Comparison of ENCODE assay signal across 8 mouse cellular contexts in genomic region chr11:106918901-106919300, GRCm38 (mm10). TPM values are rescaled to one million over a fixed set of nuclear protein-coding genes. Genes with fewer than 3 reads are reported as not detected.
A peak's percentile ranks its signal among the peaks of the same experiment; 100 is the strongest.
DNase-seq lines count a peak whose midpoint lies in the region; ATAC-seq and TF ChIP-seq lines count a peak whose summit lies in the region.

No protein-coding gene starts in this region.

- H3ac ChIP-seq in C2C12 (ENCODE audit: control insufficient read depth, insufficient read length, low read depth), result no peak overlapping the region

- no peak for ATAC-seq in forebrain, embryonic 15.5 days (replicated peaks)
- no peak for ATAC-seq in liver, embryonic 14.5 days (ENCODE audit: insufficient read depth)

- no peaks in the 10 kb centered on the region for H3K9me3 ChIP-seq in heart, embryonic 10.5 days
- no peaks in the 10 kb centered on the region for H3K9me3 ChIP-seq in forebrain, embryonic 15.5 days
- no peaks in the 10 kb centered on the region for H3K9me3 ChIP-seq in liver, embryonic 14.5 days (ENCODE audit: control insufficient read depth, low read length)

- no peaks in the 10 kb centered on the region for H3K36me3 ChIP-seq in heart, embryonic 10.5 days
- H3K36me3 ChIP-seq in C2C12 (ENCODE audit: control insufficient read depth, insufficient read depth), result no peaks in the 10 kb centered on the region
- H3K36me3 ChIP-seq in forebrain, embryonic 15.5 days, result no peaks in the 10 kb centered on the region
- no peaks in the 10 kb centered on the region for H3K36me3 ChIP-seq in liver, embryonic 14.5 days (replicated peaks; ENCODE audit: control insufficient read depth, insufficient read depth, low read depth)

- H3K27ac ChIP-seq in heart, embryonic 10.5 days, result no peak overlapping the region
- no peak overlapping the region for H3K27ac ChIP-seq in forebrain, embryonic 15.5 days (replicated peaks)
- no peak overlapping the region for H3K27ac ChIP-seq in liver, embryonic 14.5 days

- H3K79me3 ChIP-seq in C2C12 (ENCODE audit: low read depth), result peaks cover 55% of the 10 kb centered on the region

- peaks cover 66% of the 10 kb centered on the region for H3K79me2 ChIP-seq in C2C12 (ENCODE audit: control insufficient read depth, insufficient read depth)

- DNase-seq in heart, embryonic 10.5 days (ENCODE audit: low spot score), result no peak
- DNase-seq in heart, postnatal 4 days, result no peak
- no peak for DNase-seq in liver, embryonic 14.5 days (ENCODE audit: low read depth in 3 of 3, low spot score in 3 of 3)
- DNase-seq in adrenal gland, postnatal 25 days, result no peak
- DNase-seq in layer of hippocampus, adult 8-10 months (ENCODE audit: low spot score in 2 of 2), result no peak
- no peak for DNase-seq in frontal cortex, postnatal 10 days (ENCODE audit: low spot score in 2 of 2)

- H3K4me3 ChIP-seq in heart, embryonic 10.5 days, result peak overlapping the region; percentile 97
- H3K4me3 ChIP-seq in C2C12 (ENCODE audit: insufficient read depth, poor library complexity, severe bottlenecking), result peak overlapping the region; percentile 92
- peak overlapping the region; percentile 81 for H3K4me3 ChIP-seq in forebrain, embryonic 15.5 days
- peak overlapping the region; percentile 81 to 96 for H3K4me3 ChIP-seq in liver, embryonic 14.5 days (ENCODE audit: insufficient read depth in 1 of 2, low read depth in 2 of 2, low read length in 2 of 2)

- TF ChIP-seq EP300 in liver, embryonic 14.5 days (IDR thresholded peaks at IDR 0.05; ENCODE audit: low read depth), result no peak

- no peak for TF ChIP-seq CTCF in C2C12 (IDR thresholded peaks at IDR 0.05; ENCODE audit: control insufficient read depth, insufficient read depth, insufficient read length)
- TF ChIP-seq CTCF in liver, embryonic 14.5 days (IDR thresholded peaks at IDR 0.05; ENCODE audit: low read depth), result no peak

- peak overlapping the region; percentile 90 for H3K4me2 ChIP-seq in forebrain, embryonic 15.5 days (replicated peaks)
- peak overlapping the region; percentile 98 for H3K4me2 ChIP-seq in liver, embryonic 14.5 days (ENCODE audit: low read depth)

- H3K9ac ChIP-seq in forebrain, embryonic 15.5 days (replicated peaks), result peak overlapping the region; percentile 98; the same call in 1 of the 2 replicates
- H3K9ac ChIP-seq in liver, embryonic 14.5 days (replicated peaks), result peak overlapping the region; percentile 78

- WGBS in heart, embryonic 10.5 days, result 32% methylated on average over 8 of the region's 8 CpGs
- 13% methylated on average over 8 of the region's 8 CpGs for WGBS in forebrain, embryonic 15.5 days
- 34% methylated on average over 8 of the region's 8 CpGs for WGBS in liver, embryonic 14.5 days (ENCODE audit: insufficient replicate concordance)

- peaks cover 24% of the 10 kb centered on the region for H3K4me1 ChIP-seq in heart, embryonic 10.5 days
- H3K4me1 ChIP-seq in forebrain, embryonic 15.5 days, result peaks cover 31% of the 10 kb centered on the region
- H3K4me1 ChIP-seq in liver, embryonic 14.5 days (replicated peaks; ENCODE audit: control insufficient read depth in 2 of 2, insufficient read depth in 2 of 2, low read length in 1 of 2), result peaks cover 8 to 16% of the 10 kb centered on the region in 2 experiments; a peak in 3 of 4 replicates

- no peaks in the 10 kb centered on the region for H3K27me3 ChIP-seq in heart, embryonic 10.5 days (ENCODE audit: insufficient read depth, poor library complexity, severe bottlenecking)
- H3K27me3 ChIP-seq in C2C12 (ENCODE audit: control insufficient read depth, insufficient read depth, insufficient read length), result no peaks in the 10 kb centered on the region
- no peaks in the 10 kb centered on the region for H3K27me3 ChIP-seq in forebrain, embryonic 15.5 days
- H3K27me3 ChIP-seq in liver, embryonic 14.5 days (ENCODE audit: control insufficient read depth, insufficient read depth, low read length), result no peaks in the 10 kb centered on the region

TF ChIP-seq in C2C12, 6 proteins besides CTCF, POLR2A, EP300 and RAD21:
- TF ChIP-seq MYOD1 (IDR thresholded peaks at IDR 0.05; ENCODE audit: control insufficient read depth, insufficient read length, low read depth), result no peak
- no peak for TF ChIP-seq FOSL1 (IDR thresholded peaks at IDR 0.05; ENCODE audit: insufficient read depth, low read length, poor library complexity, severe bottlenecking)
- no peak for TF ChIP-seq MYOG (IDR thresholded peaks at IDR 0.05; ENCODE audit: control insufficient read depth, extremely low read depth, insufficient read length)
- no peak for TF ChIP-seq CEBPB (IDR thresholded peaks at IDR 0.05; ENCODE audit: low read depth)
- TF ChIP-seq MAX (IDR thresholded peaks at IDR 0.05), result no peak
- TF ChIP-seq USF1 (IDR thresholded peaks at IDR 0.05; ENCODE audit: low read depth), result no peak
TF ChIP-seq in C2C12: peak in this region for 0.

RNA-seq across cellular contexts. Expression of gene Smurf2, which starts 1.6 kb away (rescaled TPM):
- polyA plus RNA-seq in heart, embryonic 10.5 days (2016; fragmentation: Nextera tagmentation; extraction: Ambion mirVana), result 9.1 and 11.4 TPM in 2 replicates
- total RNA-seq in heart, postnatal 4 days (2021), result 10 to 100 TPM; 45.9 to 46.7 TPM
- 13.0 TPM for polyA plus RNA-seq in C2C12 (2012; fragmentation: generic; extraction: Trizol)
- polyA plus RNA-seq in forebrain, embryonic 15.5 days (2015; fragmentation: Nextera tagmentation; extraction: Ambion mirVana), result 15.4 and 16.0 TPM in 2 replicates
- 2.6 and 3.2 TPM in 2 replicates for polyA plus RNA-seq in liver, embryonic 14.5 days (2012; rRNA removed)
- polyA plus RNA-seq in liver, embryonic 14.5 days (2014; fragmentation: Nextera tagmentation; extraction: Ambion mirVana), result 3.8 and 4.0 TPM in 2 replicates
- 35.3 and 40.8 TPM in 2 replicates for total RNA-seq in adrenal gland, postnatal 25 days (2021)
- 10 to 100 TPM; 26.1 to 32.9 (median 28.6) TPM for total RNA-seq in layer of hippocampus, adult 8-10 months (2022)
